In the genomic region with DNA sequence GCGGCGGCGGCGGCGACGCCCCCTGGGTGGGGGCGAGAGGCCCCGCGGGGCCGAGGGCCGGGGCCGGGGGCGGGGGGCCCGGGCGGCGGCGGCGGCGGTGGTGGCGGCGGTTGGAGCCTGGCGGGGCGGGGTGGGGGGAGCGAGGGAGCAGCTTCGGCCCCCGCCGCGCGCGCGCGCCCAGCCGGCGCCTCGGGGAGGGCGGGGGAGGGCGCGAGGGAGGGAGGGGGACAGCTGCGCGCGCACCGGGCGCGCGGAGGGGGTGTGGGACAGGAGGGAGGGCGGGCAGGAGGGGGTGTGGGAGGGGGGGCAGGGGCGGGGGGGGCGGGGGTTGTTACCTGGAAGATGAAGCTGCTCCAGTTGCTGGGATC, we compare ENCODE assay signal across 8 mouse cellular contexts. TPM values are rescaled to one million over a fixed set of nuclear protein-coding genes. Genes with fewer than 3 reads are reported as not detected.
DNase-seq lines count a peak whose midpoint lies in the region; ATAC-seq and TF ChIP-seq lines count a peak whose summit lies in the region.

No protein-coding gene starts in this region.

- peak overlapping the region; percentile 94 for H3K4me3 ChIP-seq in erythroblast, embryonic 14.5 days (replicated peaks)
- peak overlapping the region; percentile 97; the same call in 1 of the 2 replicates for H3K4me3 ChIP-seq in testis, adult 2 months (ENCODE audit: control insufficient read depth, low read depth, low read length)
- H3K4me3 ChIP-seq in intestine, postnatal 0 days (ENCODE audit: low read depth, low read length) = peak overlapping the region; percentile 79
- peak overlapping the region; percentile 98 for H3K4me3 ChIP-seq in neural tube, embryonic 12.5 days

- TF ChIP-seq POLR2A in testis, adult 2 months (IDR thresholded peaks at IDR 0.05; ENCODE audit: control insufficient read depth, low read depth, low read length) = no peak

- H3K9me3 ChIP-seq in erythroblast, embryonic 14.5 days (ENCODE audit: control insufficient read depth, low read length) = no peaks in the 10 kb centered on the region
- no peaks in the 10 kb centered on the region for H3K9me3 ChIP-seq in intestine, postnatal 0 days (ENCODE audit: control insufficient read depth)
- no peaks in the 10 kb centered on the region for H3K9me3 ChIP-seq in neural tube, embryonic 12.5 days

- no peak for TF ChIP-seq CTCF in testis, adult 2 months (IDR thresholded peaks at IDR 0.05; ENCODE audit: control insufficient read depth, insufficient read depth, insufficient replicate concordance, low read depth, low read length)
- no peak for TF ChIP-seq CTCF in intestine, postnatal 0 days (IDR thresholded peaks at IDR 0.05; ENCODE audit: low read depth)

- ATAC-seq in erythroblast, adult 5-6 weeks (replicated peaks; ENCODE audit: low FRiP score, poor library complexity, severe bottlenecking) = no peak
- ATAC-seq in intestine, postnatal 0 days = peak; percentile 34
- peak; percentile 8; the same call in 1 of the 2 replicates for ATAC-seq in neural tube, embryonic 12.5 days (ENCODE audit: low FRiP score, low read depth)

- H3K36me3 ChIP-seq in erythroblast, embryonic 14.5 days (ENCODE audit: control insufficient read depth) = peaks cover 85% of the 10 kb centered on the region
- H3K36me3 ChIP-seq in testis, adult 2 months (ENCODE audit: control insufficient read depth, insufficient read depth, low read length) = no peaks in the 10 kb centered on the region; the same call in 1 of the 2 replicates
- H3K36me3 ChIP-seq in intestine, postnatal 0 days (ENCODE audit: control insufficient read depth, insufficient read depth) = peaks cover 41% of the 10 kb centered on the region
- peaks cover 61% of the 10 kb centered on the region for H3K36me3 ChIP-seq in neural tube, embryonic 12.5 days

- peaks cover 80% of the 10 kb centered on the region for H3K4me1 ChIP-seq in erythroblast, embryonic 14.5 days (ENCODE audit: control insufficient read depth)
- peaks cover 20% of the 10 kb centered on the region for H3K4me1 ChIP-seq in testis, adult 2 months (ENCODE audit: control insufficient read depth, insufficient read depth, low read length)
- H3K4me1 ChIP-seq in intestine, postnatal 0 days (replicated peaks; ENCODE audit: control insufficient read depth, insufficient read depth, low read length) = peaks cover 10% of the 10 kb centered on the region; the same call in 1 of the 2 replicates
- peaks cover 43% of the 10 kb centered on the region for H3K4me1 ChIP-seq in neural tube, embryonic 12.5 days

- H3K27ac ChIP-seq in testis, adult 2 months (ENCODE audit: control insufficient read depth, insufficient read depth, low read depth, low read length) = peak overlapping the region; percentile 99
- peak overlapping the region; percentile 96 for H3K27ac ChIP-seq in intestine, postnatal 0 days (ENCODE audit: low read depth, low read length)
- peak overlapping the region; percentile 98 for H3K27ac ChIP-seq in neural tube, embryonic 12.5 days

- peak overlapping the region; percentile 78 for H3K9ac ChIP-seq in intestine, postnatal 0 days (ENCODE audit: low read depth, low read length)
- peak overlapping the region; percentile 89 for H3K9ac ChIP-seq in neural tube, embryonic 12.5 days

- DNase-seq in testis, postnatal 14 days (ENCODE audit: low spot score) = no peak
- DNase-seq in urinary bladder, postnatal 36 days (ENCODE audit: low spot score in 2 of 2) = no peak
- no peak for DNase-seq in frontal cortex, postnatal 36 days (ENCODE audit: low spot score in 2 of 2)

- H3K4me2 ChIP-seq in intestine, postnatal 0 days (replicated peaks; ENCODE audit: low read depth) = peak overlapping the region; percentile 90
- peak overlapping the region; percentile 98 for H3K4me2 ChIP-seq in neural tube, embryonic 12.5 days (replicated peaks)

- H3K27me3 ChIP-seq in erythroblast, embryonic 14.5 days (ENCODE audit: control insufficient read depth) = no peaks in the 10 kb centered on the region
- no peaks in the 10 kb centered on the region for H3K27me3 ChIP-seq in testis, adult 2 months (ENCODE audit: control insufficient read depth, insufficient read depth, low read length)
- no peaks in the 10 kb centered on the region for H3K27me3 ChIP-seq in intestine, postnatal 0 days (replicated peaks; ENCODE audit: control insufficient read depth, insufficient read depth, low read length)
- no peaks in the 10 kb centered on the region for H3K27me3 ChIP-seq in neural tube, embryonic 12.5 days (replicated peaks)

- 0% methylated on average over 5 of the region's 48 CpGs for WGBS in intestine, postnatal 0 days
- WGBS in neural tube, embryonic 12.5 days = 3% methylated on average over 5 of the region's 48 CpGs

RNA-seq across cellular contexts. Expression of gene Maz, which starts 0.2 kb away (rescaled TPM):
- 173 and 193 TPM in 2 replicates for polyA plus RNA-seq in erythroblast, embryonic 14.5 days (2012)
- 44.9 and 51.3 TPM in 2 replicates for total RNA-seq in erythroblast, adult 5-6 weeks (2015; ENCODE audit: low replicate concordance)
- 25.0 and 49.5 TPM in 2 replicates for total RNA-seq in erythroblast, adult 5-6 weeks (2017; ENCODE audit: low replicate concordance)
- 59.1 and 59.6 TPM in 2 replicates for polyA plus RNA-seq in testis, adult 2 months (2012; rRNA removed)
- polyA plus RNA-seq in intestine, postnatal 0 days (2015; fragmentation: Nextera tagmentation; extraction: Ambion mirVana) = 32.6 and 33.9 TPM in 2 replicates
- polyA plus RNA-seq in neural tube, embryonic 12.5 days (2016; fragmentation: Nextera tagmentation; extraction: Ambion mirVana) = 134 TPM in 2 replicates

RNA-seq across cellular contexts. Expression of gene Prrt2, which starts 5.6 kb away (rescaled TPM):
- polyA plus RNA-seq in erythroblast, embryonic 14.5 days (2012) = 0.04 and 0.17 TPM in 2 replicates
- not detected in 2 replicates for total RNA-seq in erythroblast, adult 5-6 weeks (2015; ENCODE audit: low replicate concordance)
- 1.5 TPM in 1 of 2 replicates, not detected in the other for total RNA-seq in erythroblast, adult 5-6 weeks (2017; ENCODE audit: low replicate concordance)
- 2.7 and 3.4 TPM in 2 replicates for polyA plus RNA-seq in testis, adult 2 months (2012; rRNA removed)
- polyA plus RNA-seq in intestine, postnatal 0 days (2015; fragmentation: Nextera tagmentation; extraction: Ambion mirVana) = 2.5 and 2.7 TPM in 2 replicates
- polyA plus RNA-seq in neural tube, embryonic 12.5 days (2016; fragmentation: Nextera tagmentation; extraction: Ambion mirVana) = 5.3 and 6.2 TPM in 2 replicates

RNA-seq across cellular contexts. Expression of gene Gm42742, which starts 5.7 kb away (rescaled TPM):
- polyA plus RNA-seq in erythroblast, embryonic 14.5 days (2012) = 15.4 and 20.8 TPM in 2 replicates
- 1.7 and 1.9 TPM in 2 replicates for total RNA-seq in erythroblast, adult 5-6 weeks (2015; ENCODE audit: low replicate concordance)
- total RNA-seq in erythroblast, adult 5-6 weeks (2017; ENCODE audit: low replicate concordance) = 8.1 and 9.1 TPM in 2 replicates
- polyA plus RNA-seq in testis, adult 2 months (2012; rRNA removed) = 13.5 and 16.2 TPM in 2 replicates
- 15.7 and 27.1 TPM in 2 replicates for polyA plus RNA-seq in intestine, postnatal 0 days (2015; fragmentation: Nextera tagmentation; extraction: Ambion mirVana)
- polyA plus RNA-seq in neural tube, embryonic 12.5 days (2016; fragmentation: Nextera tagmentation; extraction: Ambion mirVana) = 46.4 and 66.2 TPM in 2 replicates

RNA-seq across cellular contexts. Expression of gene Pagr1a, which starts 9.4 kb away (rescaled TPM):
- 8.2 and 13.3 TPM in 2 replicates for polyA plus RNA-seq in erythroblast, embryonic 14.5 days (2012)
- 13.4 and 18.8 TPM in 2 replicates for total RNA-seq in erythroblast, adult 5-6 weeks (2015; ENCODE audit: low replicate concordance)
- total RNA-seq in erythroblast, adult 5-6 weeks (2017; ENCODE audit: low replicate concordance) = 7.0 and 7.1 TPM in 2 replicates
- polyA plus RNA-seq in testis, adult 2 months (2012; rRNA removed) = 1.3 and 2.0 TPM in 2 replicates
- 26.4 and 37.5 TPM in 2 replicates for polyA plus RNA-seq in intestine, postnatal 0 days (2015; fragmentation: Nextera tagmentation; extraction: Ambion mirVana)
- 63.1 and 80.4 TPM in 2 replicates for polyA plus RNA-seq in neural tube, embryonic 12.5 days (2016; fragmentation: Nextera tagmentation; extraction: Ambion mirVana)

RNA-seq across cellular contexts. Expression of gene Pagr1b, which starts 10.3 kb away (rescaled TPM):
- not detected in 2 replicates for polyA plus RNA-seq in erythroblast, embryonic 14.5 days (2012)
- total RNA-seq in erythroblast, adult 5-6 weeks (2015; ENCODE audit: low replicate concordance) = not detected in 2 replicates
- total RNA-seq in erythroblast, adult 5-6 weeks (2017; ENCODE audit: low replicate concordance) = not detected in 2 replicates
- polyA plus RNA-seq in testis, adult 2 months (2012; rRNA removed) = 0.90 and 1.2 TPM in 2 replicates
- 0.68 TPM in 1 of 2 replicates, not detected in the other for polyA plus RNA-seq in intestine, postnatal 0 days (2015; fragmentation: Nextera tagmentation; extraction: Ambion mirVana)
- not detected in 2 replicates for polyA plus RNA-seq in neural tube, embryonic 12.5 days (2016; fragmentation: Nextera tagmentation; extraction: Ambion mirVana)
